Mouse (Mus musculus) layer of hippocampus, postnatal 10 days (tissue): ENCODE measurements around the gene Tox2. TPM values are rescaled to one million over a fixed set of nuclear protein-coding genes. Genes with fewer than 3 reads are reported as not detected.

ENCODE experiments used
- DNase-seq, 2 experiments: peaks; one replicate each; pipeline ENCODE4 v3.0.0; 2021; ENCODE audit warnings: low spot score in 2 of 2
- total RNA-seq, 2 experiments: library from RNA; stranded (reverse); gene quantifications; 2 replicates each; pipeline ENCODE4 v1.2.3; 2021

Tox2 gene
- total RNA-seq, 2 experiments from 2014 or later, result 24.3 to 24.4 TPM

DNA sequence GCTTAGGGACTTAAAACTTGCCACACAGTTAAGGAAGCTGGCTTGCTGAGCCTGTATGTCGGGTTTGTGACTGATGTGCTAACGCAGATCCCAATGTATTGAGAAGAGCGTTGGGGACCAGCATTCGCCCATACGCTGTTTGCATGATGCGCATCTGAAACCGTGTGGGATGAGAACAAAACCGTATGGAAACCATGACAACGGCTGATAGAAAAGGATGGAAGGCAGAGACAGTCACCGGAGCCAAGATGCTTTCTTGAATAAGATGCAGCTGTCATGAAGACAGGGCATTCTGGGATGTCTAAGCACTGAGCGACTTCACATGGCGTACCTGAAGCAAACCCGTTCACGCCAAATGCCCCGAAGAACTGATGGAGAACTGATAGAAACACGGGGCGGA lies 106.5 kb downstream of the Tox2 start:
- peak in 1 of 2 experiments; percentile 23 for DNase-seq

DNA sequence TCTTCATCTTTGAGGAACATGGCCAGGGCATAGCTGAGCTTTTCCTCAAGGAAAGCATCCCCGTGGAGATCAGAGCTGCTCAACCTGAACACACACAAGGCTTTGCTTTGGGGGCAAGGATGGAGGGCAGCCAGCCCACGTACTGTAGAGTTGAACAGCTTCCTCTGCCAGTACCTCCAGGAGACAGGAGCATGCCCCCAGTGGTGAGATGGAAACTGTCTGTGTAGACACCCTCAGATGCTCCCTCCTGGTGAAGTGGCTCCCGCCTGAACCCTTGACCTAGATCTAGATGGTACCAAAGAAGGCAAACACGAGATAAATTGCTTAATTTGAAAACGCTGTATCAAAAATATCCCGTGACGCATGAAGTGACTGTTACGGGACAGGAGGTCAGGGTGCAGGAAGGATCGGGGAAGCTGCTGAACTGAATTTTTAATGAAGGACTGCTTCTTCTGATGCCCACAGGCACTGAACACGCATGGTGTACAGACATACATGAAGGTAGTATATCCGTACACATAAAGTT lies 107.3 kb downstream of the Tox2 start:
- DNase-seq, result peak in 1 of 2 experiments; percentile 29

DNA sequence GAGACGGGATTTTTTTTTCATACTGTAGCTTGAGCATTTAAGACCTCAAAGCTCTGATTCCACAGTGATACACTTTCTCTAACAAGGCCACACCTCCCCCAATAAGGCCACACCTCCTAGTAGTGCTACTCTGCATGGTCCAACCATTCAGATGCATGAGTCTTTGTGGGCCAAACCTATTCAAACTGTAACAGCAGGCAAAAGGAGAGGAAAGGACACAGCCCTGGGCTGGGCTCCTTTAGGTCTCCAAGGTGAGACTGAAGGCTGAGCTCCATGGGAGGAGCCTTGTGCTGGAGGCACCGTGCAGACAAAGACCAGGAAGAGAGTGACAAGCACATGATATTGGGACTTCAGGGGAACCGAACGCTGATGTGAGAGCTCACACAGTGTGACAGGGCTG lies 114.4 kb downstream of the Tox2 start:
- DNase-seq, result no peak

DNA sequence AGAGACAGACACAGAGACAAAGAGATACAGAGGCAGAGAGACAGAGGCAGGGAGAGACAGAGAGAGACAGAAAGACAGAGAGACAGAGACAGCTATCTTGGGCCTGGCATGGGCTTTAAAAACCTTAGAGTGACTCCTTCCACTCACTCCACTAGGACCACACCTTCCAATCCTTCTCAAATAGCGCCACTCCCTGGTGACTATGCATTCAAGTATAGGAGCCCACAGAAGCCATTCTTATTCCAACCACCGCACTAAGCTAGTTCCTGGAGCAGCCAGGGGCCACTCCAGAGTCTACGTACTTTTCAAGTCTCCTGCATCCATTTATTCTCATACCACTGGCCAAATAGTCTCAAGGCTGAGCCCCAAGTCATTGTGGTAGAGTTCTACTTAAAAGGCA lies 115.9 kb downstream of the Tox2 start:
- no peak for DNase-seq

DNA sequence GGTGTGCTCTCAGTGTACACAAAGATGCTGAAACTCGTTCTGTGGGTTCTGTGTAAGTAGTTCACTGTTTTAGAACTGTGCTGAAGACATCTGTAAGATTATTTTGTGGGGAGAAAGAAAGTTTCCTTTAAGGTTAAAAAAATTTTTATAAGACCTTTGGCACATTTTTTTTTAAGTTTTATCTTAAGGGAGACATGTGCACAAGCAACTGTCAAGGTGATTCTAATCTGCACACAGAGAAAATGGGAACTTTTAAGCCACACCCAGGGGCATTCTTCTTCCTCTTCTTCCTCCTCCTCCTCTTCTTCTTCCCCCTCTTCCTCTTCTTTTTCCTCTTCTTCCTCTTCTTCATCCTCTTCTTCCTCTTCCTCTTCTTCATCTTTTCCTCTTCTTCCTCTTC lies 120.2 kb downstream of the Tox2 start:
- no peak for DNase-seq

DNA sequence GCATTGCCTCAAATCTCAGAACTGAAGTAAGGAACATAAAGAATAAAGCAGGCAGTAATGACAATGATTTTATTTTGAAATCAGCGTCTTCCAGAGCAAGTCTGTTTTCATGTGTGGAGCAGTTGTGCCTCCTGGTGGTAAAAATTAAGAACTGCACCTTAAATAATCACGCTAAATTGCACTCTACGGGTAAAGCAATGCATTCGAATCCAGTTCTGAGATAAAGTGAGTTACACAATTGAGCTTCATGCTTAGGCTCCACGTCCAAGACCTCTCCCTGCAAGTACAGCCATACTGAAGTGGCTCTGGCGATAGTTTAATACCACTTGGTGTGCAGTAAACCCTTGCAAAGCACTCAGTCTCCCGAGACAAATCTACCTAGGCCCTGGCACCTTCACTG lies 127.8 kb downstream of the Tox2 start:
- peak; percentile 43 to 62 for DNase-seq

DNA sequence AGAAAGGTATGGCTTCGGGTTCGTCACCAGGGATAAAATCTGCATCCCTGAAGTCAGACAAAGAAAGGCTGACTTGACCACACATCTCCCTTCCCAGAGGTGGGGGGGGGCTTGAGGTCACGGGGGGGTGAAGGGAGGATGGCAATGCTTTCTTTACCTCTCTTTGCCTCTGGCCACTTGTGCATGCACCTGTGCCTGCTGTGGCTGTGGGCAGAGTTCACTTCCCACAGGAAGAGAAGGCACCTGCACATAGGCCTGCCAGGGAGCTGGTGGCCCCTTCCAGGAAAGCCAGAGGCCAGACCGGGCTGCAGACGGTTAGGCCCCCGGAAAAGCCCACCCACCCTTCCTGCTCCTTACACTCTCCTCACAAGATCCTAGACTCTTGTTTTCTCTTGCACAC lies 128.5 kb downstream of the Tox2 start:
- DNase-seq, result no peak

DNA sequence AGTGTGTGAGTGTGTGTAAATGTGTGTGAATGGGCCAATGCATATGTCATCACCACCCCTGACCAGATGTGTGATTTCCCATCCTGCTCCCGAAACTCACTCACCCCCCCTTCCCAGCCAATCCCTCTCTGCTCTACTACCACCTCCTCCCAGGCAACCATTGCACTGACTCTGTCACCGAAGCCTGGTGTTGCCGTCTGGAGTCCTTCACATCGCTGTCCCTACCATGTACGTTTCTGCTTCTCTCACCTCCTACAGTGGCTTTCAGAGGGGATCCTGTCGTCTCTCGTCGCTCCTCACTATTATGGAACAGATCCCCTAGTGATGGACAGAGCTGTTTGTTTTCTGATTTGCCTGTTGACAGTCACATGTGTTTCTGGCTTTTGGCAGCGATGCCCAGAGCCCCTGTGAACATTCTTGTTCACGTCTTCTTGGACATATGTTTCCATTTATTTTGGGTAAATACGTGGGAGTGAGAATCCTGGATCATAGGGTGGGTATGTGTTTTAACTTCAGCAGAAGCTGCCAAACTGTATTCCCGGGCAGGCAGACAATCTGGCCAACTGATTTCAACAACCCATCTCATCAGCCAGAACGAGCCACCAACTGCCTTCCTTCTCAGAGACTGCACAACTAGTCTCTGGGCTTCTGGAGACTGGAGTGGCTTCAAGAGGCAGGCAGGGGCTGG lies 129.6 kb downstream of the Tox2 start:
- DNase-seq, result peak in 1 of 2 experiments; percentile 30

DNA sequence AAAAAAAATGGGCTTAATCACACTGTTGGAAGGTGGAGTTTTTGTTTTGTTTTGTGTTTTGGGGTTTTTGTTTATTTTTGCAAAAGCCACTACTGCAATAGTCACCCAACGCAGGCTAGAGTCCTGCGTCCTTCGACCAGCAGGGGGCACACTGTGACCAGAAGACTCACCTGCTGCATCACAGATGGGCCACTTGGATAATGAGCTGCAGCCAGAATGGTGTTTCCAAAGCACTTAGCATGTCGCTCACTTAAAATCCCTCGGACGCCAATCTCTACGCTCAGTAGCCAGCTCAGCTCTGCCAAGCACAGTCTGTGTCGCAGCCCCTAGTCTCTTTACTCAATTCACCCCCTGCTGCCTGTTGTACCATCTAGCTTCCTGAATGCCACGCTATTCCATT lies 137.3 kb downstream of the Tox2 start:
- peak; percentile 73 to 78 for DNase-seq

DNA sequence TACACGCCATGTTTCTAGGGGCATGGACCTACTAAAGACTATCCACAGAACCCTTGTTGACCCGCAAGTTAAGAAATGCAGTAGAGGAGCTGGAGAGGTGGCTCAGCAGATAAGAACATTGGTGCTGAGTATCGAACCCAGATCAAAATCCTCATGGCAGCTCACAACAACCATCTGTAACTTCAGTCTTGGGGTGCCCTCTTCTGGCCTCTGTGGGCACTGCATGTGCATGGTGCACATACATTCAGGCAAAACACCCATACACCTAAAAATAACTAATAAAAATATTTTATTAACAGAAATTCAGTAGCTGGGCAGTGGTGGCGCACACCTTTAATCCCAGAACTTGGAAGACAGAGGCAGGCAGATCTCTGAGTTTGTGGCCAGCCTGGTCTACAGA lies 140.7 kb downstream of the Tox2 start:
- peak in 1 of 2 experiments; percentile 37 for DNase-seq

DNA sequence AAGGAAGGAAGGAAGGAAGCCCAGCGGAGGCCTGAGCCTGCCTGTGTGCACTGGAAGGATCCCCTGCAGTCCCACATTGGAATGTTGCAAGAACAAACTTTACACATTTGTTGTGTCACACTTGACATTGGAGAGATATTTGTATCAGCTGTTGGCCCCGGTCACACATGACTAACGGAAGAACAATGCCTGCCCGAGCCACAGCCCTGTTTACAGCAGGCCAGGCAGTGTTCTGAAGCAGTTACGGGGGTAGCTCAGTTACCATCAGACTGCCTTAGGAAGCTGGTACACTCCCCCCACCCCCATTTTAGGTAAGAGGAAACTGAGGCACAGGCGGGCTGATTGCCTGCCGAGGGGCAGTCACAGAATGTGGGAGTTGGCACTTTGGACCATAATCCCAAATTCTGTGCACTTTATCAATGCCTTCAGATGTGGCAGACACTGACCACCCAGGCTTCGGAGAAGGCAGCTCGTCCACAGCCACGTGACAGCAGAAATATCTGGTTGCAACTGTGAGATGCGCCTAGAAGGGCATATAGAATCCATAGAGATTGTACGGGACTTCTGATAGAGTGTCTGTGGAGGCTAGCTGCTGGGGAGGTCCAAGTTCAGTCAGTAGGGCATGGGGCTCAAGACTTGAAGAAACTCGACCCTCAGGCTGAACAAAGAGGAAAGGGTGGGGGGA lies 142.2 kb downstream of the Tox2 start:
- no peak for DNase-seq

DNA sequence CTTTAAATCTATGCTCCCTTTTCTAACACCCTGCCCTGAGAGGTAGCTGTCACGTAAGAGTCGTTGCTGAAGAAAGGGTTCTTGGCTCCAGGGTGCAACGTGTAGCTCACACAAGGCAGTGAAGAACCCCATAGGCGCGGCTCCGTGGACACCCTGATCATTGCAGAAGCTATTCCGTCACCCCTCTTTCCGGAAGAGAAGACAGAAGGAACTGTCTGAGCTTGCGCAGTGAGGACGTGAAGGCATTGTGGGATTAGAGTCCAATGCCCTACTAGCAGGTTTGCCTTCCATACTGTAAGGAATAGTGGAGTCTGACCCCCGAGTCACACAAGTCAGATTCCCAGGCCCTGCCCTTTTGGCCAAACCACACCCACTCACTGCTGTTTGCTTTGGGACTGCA lies 143.6 kb downstream of the Tox2 start:
- no peak for DNase-seq

DNA sequence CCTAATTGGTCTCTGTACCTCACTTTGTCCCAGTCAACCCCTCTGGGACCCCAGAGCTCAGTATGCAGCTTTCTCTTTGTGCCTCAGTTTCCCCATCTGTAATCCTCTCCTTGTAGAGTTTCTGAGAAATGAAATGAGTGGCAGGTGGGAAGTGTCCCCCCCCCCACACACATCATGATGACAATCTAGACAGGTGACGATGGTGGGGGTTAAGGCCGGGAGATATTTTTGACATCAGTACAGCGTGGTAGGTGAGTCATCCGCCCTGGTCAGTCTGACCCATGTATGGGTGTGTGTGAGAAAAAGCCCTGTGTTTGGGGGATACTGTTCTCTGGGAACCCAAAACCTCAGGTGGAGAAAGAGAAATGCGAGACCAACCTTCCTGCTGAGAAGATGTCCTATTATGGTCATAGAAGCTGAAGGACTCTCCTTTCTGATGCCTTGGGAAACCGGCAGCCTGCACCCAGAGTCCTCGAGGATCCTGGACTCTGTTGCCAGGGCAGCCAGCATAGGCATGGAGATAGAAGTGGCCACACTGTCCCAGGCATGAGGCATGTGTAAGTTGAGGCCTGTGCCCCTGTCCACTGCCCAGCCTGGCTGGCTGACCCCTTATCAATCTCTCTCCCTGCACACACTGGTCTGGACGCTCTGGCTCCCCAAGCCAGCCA lies 144.7 kb downstream of the Tox2 start:
- no peak for DNase-seq

DNA sequence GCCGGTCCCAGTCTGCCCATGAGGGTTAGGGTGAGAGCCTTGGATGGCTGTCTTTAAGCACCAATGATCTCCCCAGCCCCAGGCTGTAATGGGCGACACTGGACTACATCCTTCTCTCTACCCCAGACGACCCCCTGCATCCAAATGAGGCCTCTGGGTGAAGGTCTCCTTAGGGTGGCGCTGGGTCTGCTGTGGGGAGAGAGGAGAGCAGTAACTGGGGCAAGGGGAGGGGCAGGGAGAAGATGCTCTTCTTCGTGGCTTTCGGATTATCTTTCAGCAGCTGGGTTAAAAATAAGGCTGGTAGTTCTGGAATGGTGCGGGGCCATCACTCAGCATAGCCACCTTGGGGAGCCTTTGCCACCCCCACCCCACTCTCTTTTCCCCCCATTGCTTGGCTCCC lies 145.8 kb downstream of the Tox2 start:
- DNase-seq, result no peak

DNA sequence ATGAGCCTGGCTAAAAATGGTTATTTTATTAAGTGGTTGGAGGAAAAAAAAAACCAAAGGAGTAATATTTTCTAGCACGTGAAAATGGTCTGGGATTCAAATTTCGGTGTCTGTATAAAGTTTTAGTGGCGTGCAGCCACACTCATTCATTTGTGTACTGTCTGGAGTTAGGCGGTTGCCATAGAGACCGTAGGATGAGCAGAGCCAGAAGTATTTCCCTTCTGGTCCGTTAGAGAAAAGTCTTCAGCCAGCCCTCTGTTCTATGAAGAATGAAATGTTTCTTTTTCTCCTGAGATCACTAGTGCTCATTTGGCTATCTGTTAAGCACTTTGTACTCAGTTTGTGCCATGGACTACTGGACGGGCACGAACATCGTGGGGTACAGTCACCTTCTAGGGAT lies 146.5 kb downstream of the Tox2 start:
- no peak for DNase-seq

DNA sequence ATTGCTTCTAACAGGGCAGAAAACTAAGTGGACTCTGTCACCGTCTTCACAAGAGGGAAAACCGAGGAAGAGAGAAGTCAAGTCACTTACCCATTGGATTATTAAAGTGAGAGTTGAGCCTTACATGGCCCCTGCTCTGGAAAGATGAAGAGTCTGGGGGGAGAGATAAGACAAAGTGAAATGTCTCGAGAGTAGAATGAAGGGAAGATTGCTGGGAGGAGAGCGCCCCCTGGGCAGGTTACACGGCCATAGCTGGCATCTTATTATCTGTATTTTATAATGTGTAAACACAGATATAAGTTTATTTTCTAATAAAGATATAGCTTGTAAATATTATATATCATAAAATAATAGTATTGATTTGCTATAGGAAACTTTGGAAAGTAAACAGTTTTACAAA lies 147.5 kb downstream of the Tox2 start:
- DNase-seq, result no peak

DNA sequence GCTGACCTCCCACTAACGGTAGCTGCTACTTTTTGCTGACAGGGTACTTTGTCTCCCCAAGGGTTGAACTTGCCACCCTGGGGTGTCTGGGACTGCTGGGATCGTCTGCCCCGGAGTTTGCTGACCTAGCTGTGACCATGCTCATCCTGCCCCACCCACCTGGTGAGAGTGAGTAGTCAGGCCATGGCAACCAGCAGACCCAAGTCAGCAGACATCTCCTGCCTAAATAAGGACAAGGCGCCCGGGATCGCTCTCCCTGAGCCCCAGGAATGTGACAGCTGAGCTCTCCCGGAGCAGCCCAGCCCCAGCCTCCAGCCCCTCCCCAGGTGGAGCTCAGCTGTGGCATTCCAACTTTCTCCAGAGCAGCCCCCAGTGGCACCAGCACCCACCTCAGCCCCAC lies 150.8 kb downstream of the Tox2 start:
- DNase-seq, result no peak

DNA sequence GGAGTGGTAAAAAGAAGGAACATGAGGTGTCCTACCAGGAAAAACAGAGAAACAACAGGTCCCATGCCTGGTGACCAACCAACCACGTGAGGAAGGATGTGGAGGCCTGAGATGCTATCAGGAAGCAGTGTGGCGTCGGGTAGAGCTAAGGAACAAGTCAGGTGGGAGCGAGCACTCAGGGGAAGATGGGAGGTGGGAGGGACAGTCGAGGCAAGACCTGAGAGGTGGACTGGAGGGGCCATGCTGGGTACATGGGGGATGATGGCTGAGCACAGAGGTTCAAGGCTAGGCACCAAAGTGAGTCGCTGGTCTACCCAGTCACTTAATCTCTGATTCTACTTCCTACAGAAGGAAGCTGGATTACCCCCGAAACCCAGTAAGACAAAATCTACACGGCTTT lies 152.7 kb downstream of the Tox2 start:
- no peak for DNase-seq

DNA sequence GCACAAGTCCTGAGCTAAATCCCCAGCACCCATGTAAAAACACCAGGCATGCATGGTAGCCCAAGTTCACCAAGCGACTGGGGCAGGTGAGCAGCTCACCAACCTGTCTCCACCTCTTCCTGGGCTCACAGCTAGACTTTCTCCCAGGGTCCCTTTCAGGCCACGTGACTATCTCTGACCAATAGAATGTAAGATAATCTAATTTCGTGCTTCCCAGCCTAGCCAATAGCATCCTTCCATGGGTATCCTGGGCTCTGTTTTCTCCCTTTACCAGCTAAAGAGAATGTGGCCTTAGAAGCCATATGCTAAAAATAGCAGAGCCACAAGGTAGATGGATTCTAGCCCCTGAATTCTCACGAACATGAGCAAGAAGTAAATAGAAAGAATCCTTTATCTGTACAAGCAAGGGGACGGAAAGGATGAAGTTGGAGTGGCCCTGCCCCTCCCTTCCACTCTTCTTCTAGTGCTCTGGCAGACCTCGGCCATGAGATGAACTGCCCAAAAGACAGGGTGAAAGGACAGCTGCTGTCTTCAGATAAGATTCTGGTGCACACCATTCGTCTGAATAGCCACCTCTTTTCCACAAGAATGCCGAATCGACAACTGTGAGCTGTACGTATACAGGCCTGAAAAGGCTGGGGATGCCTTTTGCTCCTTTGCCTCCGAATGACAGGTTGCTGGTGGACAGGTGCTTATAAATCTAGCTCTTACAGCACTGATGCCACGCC lies 153.4 kb downstream of the Tox2 start:
- no peak for DNase-seq

DNA sequence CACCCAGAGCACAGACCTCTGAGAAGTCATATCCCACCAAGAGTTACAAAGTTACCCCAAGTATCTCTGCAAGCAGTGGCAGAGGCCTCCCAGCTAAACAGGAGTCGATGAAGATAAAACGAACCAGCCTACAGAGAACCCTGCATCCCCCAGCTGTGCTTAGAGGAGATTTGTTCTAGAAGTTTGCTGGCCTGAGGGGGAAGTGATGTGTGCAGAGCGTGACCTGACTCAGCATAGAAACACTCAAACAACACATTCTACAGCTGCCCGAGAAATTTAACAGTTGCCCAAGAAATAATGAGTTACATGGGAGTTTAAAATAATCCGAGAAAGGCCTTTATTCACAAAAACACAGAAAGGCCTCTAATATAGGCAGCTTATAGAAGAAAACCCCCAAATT lies 155.7 kb downstream of the Tox2 start:
- DNase-seq, result no peak

DNA sequence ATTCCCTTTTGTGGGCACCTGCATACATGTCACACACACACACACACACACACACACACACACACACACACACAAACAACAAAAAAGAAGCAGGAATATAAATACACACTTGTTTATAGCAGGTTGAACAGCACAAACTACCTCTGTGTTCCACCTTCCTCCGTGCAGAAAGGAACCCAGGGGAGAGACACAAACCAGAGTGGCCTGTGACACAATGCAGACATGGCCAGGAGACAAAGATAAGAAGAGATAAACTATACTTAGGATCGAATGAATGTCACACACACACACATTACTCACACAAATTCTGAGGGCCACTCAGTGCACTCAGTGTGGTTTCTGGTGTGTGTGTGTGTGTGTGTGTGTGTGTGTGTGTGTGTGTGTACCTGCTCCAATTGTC lies 156.3 kb downstream of the Tox2 start:
- no peak for DNase-seq
